Mouse (Mus musculus) right cerebral cortex, postnatal 10 days (tissue): ENCODE results near the gene Mdm2.

Experiments
- DNase-seq, 2 experiments: peaks; one replicate each; pipeline ENCODE4 v3.0.0; 2021; ENCODE audit warnings: low spot score in 2 of 2

Gene Mdm2

GRCm38 (mm10) chr10:117655460-117655859 is 55.1 kb downstream of the Mdm2 start:
- DNase-seq: no peak

DNA sequence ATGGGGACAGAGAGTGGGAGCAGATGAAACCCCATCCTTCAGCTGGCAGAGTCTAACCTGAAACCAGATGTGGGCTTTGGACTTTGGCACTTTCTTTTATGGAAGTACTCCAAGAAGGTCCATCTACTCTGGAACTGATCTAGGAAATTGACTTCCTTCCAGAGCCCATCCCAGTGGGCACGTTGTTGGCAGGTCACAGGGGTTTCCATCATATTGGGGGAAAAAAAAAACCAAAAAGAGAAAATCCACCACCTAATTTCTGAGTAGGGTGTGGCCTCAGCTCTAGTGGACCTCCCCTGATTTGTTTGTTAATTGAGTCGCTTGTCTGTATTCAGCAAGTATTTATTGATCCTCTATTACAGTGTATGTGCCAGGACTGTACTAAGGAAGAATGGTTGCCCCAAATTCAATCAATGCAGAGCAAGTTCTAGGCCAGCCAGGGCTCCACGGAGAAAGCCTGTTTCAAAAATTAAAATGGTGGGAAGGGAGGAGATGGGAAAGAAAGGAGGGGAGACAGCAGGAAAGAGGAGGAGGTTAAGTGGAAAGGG is 55.9 kb downstream of the Mdm2 start:
- DNase-seq: no peak

DNA sequence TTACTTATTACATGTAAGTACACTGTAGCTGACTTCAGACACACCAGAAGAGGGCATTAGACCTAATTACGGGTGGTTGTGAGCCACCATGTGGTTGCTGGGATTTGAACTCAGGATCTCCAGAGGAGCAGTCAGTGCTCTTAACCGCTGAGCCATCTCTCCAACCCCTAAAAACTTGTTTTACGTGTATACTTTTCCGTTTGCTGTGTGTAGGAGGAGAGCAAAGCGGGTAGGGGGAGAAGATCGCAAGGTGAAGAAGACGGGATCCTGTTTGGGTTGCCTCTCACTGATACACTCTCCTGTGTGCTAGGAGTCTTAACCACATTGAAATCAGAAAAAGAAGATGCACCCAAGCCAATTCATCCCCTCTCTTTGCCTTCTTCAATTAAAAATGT is 56.8 kb downstream of the Mdm2 start:
- DNase-seq: no peak

DNA sequence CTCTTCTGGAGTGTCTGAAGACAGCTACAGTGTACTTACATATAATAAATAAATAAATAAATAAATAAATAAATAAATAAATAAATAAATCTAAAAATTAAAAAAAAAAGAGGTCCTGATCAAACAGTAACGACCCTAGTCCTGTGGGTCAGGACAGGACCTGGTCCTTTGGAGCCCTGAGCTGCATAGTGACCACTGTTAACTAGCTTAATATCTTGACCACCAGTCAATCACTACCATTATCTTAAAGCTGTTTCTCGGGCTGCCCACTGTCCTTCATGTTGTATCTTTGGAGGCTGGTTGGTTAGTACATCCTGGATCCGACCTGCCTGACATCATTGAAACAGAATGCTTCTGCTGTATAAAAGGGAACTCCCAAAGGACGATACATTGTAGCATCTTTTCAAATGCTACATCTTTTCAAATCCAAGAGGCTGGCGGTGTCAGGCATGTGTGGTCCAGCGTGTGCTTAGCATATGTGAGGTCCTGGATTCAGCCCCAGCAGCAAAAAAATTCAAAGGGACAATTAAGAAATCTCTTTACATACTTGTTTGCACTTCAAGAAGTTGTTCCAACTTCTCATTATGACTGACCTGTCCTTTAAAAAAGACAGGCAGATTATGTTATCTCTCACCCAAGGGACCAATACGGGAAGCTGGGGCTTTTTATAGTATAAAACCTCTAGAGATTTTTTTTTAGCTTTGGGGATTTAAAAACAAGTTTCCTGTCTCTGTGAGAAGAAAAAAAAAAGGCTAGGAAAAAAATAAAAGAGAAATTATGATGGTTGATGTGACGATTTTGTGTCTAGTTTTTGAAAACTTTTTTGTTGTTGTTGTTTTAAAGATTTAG is 57.4 kb downstream of the Mdm2 start:
- DNase-seq: no peak

DNA sequence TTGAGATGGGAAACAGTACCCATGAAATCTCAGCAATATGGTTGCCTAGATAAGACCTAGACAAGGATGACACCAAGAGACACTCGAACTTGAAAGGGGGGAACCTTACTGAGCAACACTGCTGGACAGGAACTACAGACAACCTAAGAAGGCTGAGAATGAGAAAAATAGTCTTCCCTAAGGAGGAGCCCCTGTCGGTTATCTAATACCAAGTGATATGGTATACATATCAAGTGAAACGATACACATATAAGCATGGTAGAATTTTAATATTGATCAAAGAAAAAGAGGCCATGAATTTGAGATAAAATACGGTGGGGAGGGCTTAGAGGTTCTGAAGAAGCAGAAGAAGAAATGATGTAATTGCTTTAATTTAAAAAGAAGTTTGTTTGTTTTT is 58.2 kb downstream of the Mdm2 start:
- no peak for DNase-seq

DNA sequence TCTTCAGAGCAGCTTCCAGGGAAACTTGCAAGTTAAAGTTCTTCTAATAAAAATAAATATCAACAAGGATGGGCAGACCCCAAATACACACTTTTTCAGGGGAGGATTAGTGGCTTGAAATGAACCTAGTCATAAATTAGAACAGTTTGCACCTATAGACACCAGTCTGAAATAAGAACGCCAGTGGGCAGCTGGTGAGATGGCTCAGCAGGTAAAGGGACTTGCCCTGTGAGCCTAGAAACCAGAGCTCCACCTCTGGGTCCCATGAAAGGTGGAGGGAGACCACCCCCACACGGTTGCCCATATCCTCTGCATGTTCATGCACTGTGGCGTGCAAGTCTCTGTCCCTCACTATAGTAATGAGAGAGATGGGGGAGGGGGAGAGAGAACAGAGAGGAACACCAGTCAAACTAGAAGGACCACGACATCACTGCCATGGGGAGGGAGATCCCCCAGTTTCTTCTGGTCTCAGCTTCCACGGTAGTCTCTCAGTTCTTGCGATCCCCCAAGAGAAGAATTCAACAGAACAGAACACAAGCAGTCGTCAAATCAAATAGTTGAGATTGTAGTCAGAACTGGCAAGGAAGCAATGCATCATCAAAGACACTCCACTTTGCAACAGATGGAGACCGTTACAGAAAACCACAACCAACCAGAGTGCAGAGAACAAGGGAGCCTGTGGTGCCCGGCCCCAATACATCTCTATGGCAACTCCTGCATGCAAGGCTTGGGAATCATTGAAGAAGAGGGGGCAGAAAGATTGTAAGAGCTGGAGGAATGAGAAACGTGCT is 58.8 kb downstream of the Mdm2 start:
- DNase-seq: peak; percentile 55 to 68

DNA sequence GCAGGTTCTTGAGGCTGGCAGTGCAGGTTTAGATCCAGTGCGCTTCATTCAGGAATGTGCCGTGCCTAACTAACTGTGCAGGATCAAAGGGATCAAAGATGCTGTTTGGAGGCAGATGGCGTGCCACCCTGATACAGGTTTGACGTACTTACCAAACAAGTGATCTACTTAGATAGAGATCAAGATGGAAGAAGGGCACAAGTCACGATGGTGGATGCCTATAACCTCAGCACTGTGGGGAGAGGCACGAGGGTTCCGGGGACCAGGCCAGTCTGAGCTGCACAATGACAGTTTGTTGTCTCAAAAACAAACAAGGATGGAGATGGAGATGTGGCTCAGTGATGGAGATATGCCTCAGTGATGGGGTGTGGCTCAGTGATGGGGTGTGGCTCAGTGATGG is 59.8 kb downstream of the Mdm2 start:
- DNase-seq: no peak

DNA sequence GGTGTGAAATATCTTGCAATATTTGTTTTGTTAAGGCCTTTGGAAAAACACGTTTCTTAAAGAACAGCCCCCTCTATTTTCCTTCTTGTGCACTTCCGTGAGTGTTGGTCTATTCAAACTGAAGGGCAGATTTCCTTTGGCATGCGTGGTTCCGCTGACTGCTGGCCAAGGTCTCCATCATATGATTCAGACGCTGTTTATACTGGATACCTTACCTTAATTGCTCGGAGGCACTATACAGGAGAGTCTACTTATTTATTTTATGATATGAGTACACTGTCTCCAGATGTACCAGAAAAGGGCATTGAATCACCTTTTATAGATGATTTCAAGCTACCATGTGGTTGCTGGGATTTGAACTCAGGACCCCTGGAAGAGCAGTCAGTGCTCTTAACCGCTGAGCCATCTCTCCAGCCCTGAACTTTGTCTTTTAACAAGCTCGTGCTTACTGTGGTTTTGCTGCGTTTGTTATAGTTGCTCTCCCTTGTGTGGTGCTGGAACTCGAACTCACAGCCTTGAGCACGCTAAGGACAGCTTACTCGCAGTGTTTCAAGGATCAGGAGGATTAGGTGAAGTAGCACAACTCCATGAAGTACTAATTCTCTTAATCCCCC is 60.4 kb downstream of the Mdm2 start:
- no peak for DNase-seq

DNA sequence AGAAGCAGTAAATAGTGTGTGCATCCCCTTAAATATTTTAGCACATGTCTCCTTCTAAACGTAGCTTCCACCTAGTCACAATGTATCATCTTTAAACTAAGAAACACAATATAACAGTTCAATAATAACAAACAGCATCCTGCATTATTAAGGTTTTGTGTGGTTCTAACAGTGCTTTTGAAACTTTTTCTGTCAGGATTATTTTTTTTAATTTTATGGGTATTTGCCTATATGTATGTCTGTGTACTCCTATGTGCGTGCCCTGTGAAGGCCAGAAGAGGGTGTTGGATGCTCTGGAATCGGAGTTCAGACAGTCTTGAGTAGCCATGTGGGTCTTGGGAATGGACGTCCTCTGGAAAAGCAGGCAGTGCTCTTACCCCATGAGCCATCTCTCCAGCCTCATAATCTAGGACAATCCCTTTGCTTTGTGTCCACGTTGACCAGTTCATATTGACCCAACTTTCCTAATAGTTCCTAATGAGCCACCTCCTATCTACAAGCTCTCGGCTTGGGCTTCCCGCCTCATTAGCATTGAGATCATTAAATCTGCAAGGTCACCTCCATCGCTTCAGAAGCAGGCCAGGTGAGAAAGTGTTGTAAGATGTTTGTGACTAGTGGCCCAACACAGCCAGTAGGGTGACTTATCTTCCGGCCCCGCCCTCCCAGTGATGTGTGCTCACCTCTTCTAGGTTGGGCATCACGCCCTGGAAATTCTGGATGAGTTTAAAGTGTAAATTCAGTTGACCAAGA is 61.1 kb downstream of the Mdm2 start:
- DNase-seq: no peak

- DNase-seq: no peak
Observed at GRCm38 (mm10) chr10:117648643-117649042, 61.9 kb downstream of the Mdm2 start.

GRCm38 (mm10) chr10:117647964-117648472 is 62.5 kb downstream of the Mdm2 start:
- no peak for DNase-seq

DNA sequence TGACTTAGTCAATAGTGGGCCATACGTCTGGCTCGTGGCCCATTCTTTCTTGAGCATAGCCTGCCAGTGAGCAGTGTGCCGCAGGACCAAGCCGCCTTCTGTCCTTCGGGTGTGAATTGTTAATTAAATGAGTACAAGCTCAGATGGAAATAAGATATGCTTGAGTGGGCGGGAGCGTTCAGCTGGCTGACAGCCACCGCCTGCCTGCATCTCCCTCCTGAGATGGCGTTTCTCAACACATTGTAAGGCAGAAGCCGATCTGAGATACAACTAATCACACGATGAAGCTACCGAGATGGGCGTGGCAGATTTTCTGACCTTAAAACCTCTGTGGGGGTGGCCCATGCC is 63.4 kb downstream of the Mdm2 start:
- peak; percentile 80 to 89 for DNase-seq

GRCm38 (mm10) chr10:117646482-117647157 is 63.9 kb downstream of the Mdm2 start:
- no peak for DNase-seq

DNA sequence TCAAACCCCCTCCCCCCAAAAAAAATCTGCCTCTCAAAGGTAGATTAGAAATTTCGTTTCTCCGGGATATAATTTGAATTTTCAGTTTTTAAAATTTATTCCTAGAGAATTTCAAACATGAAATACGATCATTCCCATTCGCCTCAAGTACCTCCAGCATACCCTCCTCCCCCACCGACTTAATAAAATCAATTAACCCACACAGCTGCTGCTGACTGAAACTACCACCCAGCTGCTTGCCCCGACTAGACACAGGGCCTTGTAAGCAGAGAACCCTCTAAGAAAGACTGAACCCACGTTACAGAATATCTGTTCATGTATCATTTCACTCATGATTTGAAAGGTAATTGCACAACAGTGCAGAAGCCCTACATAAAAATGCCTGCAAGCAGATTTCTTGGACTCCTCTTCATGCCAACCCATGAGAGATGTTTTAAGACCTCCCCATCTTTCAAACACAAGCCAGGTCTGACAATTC is 65.0 kb downstream of the Mdm2 start:
- DNase-seq: no peak

DNA sequence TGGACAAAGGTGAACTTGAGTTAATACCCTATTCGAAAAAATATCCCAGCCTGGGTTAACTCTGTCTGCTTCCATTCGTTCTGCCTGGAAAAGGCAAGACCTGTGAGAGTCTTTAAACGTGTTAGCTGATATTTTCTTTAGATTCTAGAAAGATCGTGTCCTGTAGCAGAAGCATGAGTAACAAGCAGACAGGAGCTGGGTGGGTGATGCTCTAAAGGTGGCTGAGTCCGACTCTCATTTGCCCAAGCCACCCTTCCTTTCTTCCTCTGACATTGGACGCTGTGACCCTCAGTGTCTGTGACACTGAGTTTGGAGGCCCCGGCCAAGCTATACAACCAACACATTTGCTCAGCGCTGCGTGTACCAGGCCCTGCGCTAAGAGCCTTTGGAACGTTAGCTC is 65.7 kb downstream of the Mdm2 start:
- no peak for DNase-seq

GRCm38 (mm10) chr10:117644429-117644748 is 66.2 kb downstream of the Mdm2 start:
- no peak for DNase-seq

DNA sequence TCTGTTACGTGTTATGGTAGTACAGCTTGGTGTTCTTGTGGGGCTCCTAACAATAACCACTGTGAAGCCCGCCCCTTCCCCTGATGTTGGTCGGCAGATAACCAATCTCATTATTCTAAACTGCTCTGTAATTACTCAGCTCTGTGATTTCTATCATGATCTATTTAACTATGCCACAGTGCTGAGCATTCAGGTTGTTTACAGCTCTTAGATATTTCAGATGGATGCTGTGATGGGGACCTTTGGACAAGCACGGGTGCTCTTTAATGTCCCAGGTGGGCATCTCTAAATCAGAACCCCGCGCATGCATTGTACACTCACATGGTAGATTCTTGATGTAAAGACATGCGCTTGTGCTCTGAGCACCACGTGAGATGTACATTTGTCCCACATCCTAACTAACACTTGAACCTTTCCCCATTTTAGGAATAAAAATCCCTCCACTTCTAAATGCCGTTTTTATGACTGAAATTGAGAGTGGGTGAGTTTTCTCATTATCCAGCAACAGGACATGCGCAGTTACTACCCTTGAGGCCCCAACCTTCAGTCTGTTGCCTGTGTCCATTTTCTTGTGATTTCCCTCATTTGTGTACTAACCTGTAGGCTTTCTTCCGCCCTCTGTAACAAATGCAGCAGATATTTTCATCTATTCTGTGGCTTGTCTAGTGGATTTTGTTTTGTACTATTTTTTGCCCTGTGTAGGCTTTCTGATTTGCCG is 66.7 kb downstream of the Mdm2 start:
- DNase-seq: no peak

- DNase-seq: no peak
Observed at GRCm38 (mm10) chr10:117643302-117643701, 67.3 kb downstream of the Mdm2 start.

DNA sequence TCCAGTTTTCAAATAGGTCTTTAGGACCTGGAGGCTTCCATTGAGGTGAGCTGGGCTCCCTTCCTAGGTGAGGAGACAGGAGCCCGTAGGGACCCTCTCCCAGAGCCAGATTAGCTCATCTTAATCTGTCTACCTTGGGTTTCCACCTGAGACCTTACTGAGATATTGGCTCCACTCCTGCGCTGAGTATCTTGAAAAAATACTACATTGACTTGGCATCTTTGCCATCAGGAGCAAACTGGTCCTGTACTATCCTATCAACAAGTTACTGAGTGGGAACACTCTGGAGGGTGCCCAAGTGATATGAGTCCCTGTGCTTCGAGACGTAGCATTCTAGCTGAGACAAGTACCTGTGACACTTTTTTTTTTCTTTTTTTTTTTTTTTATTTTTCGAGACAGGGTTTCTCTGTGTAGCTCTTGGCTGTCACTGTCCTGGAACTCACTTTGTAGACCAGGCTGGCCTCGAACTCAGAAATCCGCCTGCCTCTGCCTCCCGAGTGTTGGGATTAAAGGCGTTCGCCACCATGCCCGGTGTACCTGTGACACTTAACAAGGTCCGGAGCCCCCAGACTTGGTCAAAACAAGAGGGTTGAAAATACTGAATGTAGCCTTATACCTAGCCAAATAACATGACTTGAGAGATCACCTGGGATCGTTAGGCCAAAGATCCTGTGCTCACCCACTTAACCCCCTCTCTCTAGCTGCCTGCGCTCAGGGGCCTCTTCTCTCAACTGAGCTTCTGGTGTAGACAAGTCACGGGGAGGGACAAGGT is 67.9 kb downstream of the Mdm2 start:
- no peak for DNase-seq

DNA sequence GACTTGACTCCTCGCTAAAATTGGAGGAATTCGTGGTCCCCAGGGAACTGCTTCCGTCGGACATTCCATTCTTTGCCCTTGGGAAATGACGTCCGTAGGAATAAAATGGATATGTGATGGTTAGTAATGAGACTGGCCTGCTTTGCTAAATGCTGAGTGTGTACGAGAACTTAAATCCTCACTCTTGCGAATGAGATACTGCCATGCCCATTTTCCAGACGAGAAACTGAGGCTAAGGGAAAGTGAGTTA is 68.4 kb downstream of the Mdm2 start:
- DNase-seq: no peak
